8 mouse cellular contexts compared by ENCODE assay signal in genomic region chr2:167189291-167190075, GRCm38 (mm10). TPM values are rescaled to one million over a fixed set of nuclear protein-coding genes. Genes with fewer than 3 reads are reported as not detected.
DNase-seq lines count a peak whose midpoint lies in the region; ATAC-seq lines count a peak whose summit lies in the region.

No protein-coding gene starts in this region.

- H3K4me2 ChIP-seq in hindbrain, embryonic 16.5 days (ENCODE audit: low read length), result peak overlapping the region; percentile 79
- peak overlapping the region; percentile 87 for H3K4me2 ChIP-seq in limb, embryonic 15.5 days
- peak overlapping the region; percentile 77 for H3K4me2 ChIP-seq in neural tube, embryonic 15.5 days

- H3K4me3 ChIP-seq in forebrain, embryonic 10.5 days, result peak overlapping the region; percentile 62
- H3K4me3 ChIP-seq in hindbrain, embryonic 16.5 days (ENCODE audit: low read length), result peak overlapping the region; percentile 65
- H3K4me3 ChIP-seq in limb, embryonic 15.5 days, result peak overlapping the region; percentile 52
- H3K4me3 ChIP-seq in neural tube, embryonic 15.5 days (replicated peaks), result peak overlapping the region; percentile 59

- H3K9ac ChIP-seq in hindbrain, embryonic 16.5 days (ENCODE audit: low read depth, low read length), result peak overlapping the region; percentile 80
- peak overlapping the region; percentile 37 for H3K9ac ChIP-seq in limb, embryonic 15.5 days
- H3K9ac ChIP-seq in neural tube, embryonic 15.5 days (replicated peaks), result peak overlapping the region; percentile 61

- peak overlapping the region; percentile 79 for H3K27ac ChIP-seq in forebrain, embryonic 10.5 days
- peak overlapping the region; percentile 60; the same call in 1 of the 2 replicates for H3K27ac ChIP-seq in hindbrain, embryonic 16.5 days (ENCODE audit: low read depth, low read length)
- no peak overlapping the region for H3K27ac ChIP-seq in limb, embryonic 15.5 days
- peak overlapping the region; percentile 19; the same call in 1 of the 2 replicates for H3K27ac ChIP-seq in neural tube, embryonic 15.5 days (replicated peaks)

- no peaks in the 10 kb centered on the region for H3K9me3 ChIP-seq in forebrain, embryonic 10.5 days
- no peaks in the 10 kb centered on the region for H3K9me3 ChIP-seq in hindbrain, embryonic 16.5 days (ENCODE audit: control insufficient read depth, low read length)
- H3K9me3 ChIP-seq in limb, embryonic 15.5 days, result no peaks in the 10 kb centered on the region
- no peaks in the 10 kb centered on the region for H3K9me3 ChIP-seq in neural tube, embryonic 15.5 days (replicated peaks)

- peaks cover 70% of the 10 kb centered on the region for H3K27me3 ChIP-seq in forebrain, embryonic 10.5 days (ENCODE audit: poor library complexity, severe bottlenecking)
- H3K27me3 ChIP-seq in hindbrain, embryonic 16.5 days (replicated peaks; ENCODE audit: control insufficient read depth, insufficient read depth, low read length), result peaks cover 12% of the 10 kb centered on the region
- peaks cover 65% of the 10 kb centered on the region for H3K27me3 ChIP-seq in limb, embryonic 15.5 days
- peaks cover 33% of the 10 kb centered on the region for H3K27me3 ChIP-seq in neural tube, embryonic 15.5 days (replicated peaks)

- H3K36me3 ChIP-seq in forebrain, embryonic 10.5 days (replicated peaks), result 0 out of 2 replicates have a peak, but pooled peaks cover 4% of the 10 kb centered on the region
- H3K36me3 ChIP-seq in hindbrain, embryonic 16.5 days (ENCODE audit: control insufficient read depth, insufficient read depth, low read length), result no peaks in the 10 kb centered on the region; the same call in 1 of the 2 replicates
- H3K36me3 ChIP-seq in limb, embryonic 15.5 days, result no peaks in the 10 kb centered on the region
- no peaks in the 10 kb centered on the region; the same call in 1 of the 2 replicates for H3K36me3 ChIP-seq in neural tube, embryonic 15.5 days

- 7% methylated on average over 80 of the region's 91 CpGs for WGBS in forebrain, embryonic 10.5 days
- WGBS in hindbrain, embryonic 16.5 days, result under 1% methylated on average over 42 of the region's 91 CpGs
- under 1% methylated on average over 58 of the region's 91 CpGs for WGBS in limb, embryonic 15.5 days
- under 1% methylated on average over 59 of the region's 91 CpGs for WGBS in neural tube, embryonic 15.5 days

- peak; percentile 47 for DNase-seq in layer of hippocampus, adult 11-12 months (ENCODE audit: low spot score)
- DNase-seq in layer of hippocampus, adult 9-11 months, result no peak
- DNase-seq in ZHBTc4 (ENCODE audit: low read depth, low spot score), result peak; percentile 61
- peak; percentile 40 for DNase-seq in forebrain, embryonic 10.5 days (ENCODE audit: extremely low spot score, low spot score)
- no peak for DNase-seq in thymus, postnatal 14 days

- ATAC-seq in hindbrain, embryonic 16.5 days, result peak; percentile 74
- 0 out of 2 replicates have a peak, but pooled peaks have one; percentile 27 for ATAC-seq in limb, embryonic 15.5 days (ENCODE audit: insufficient number of reproducible peaks, low FRiP score, low TSS enrichment, low read depth)
- ATAC-seq in neural tube, embryonic 15.5 days (ENCODE audit: low FRiP score), result peak; percentile 55; the same call in 1 of the 2 replicates

- H3K4me1 ChIP-seq in forebrain, embryonic 10.5 days, result peaks cover 37% of the 10 kb centered on the region
- H3K4me1 ChIP-seq in hindbrain, embryonic 16.5 days (ENCODE audit: control insufficient read depth, insufficient read depth, low read depth, low read length), result peaks cover 24% of the 10 kb centered on the region
- H3K4me1 ChIP-seq in limb, embryonic 15.5 days, result peaks cover 28% of the 10 kb centered on the region
- peaks cover 50% of the 10 kb centered on the region for H3K4me1 ChIP-seq in neural tube, embryonic 15.5 days

RNA-seq across cellular contexts. Expression of gene Kcnb1, which starts 0.5 kb away (rescaled TPM):
- polyA plus RNA-seq in forebrain, embryonic 10.5 days (2016; fragmentation: Nextera tagmentation; extraction: Ambion mirVana), result 0.71 and 0.93 TPM in 2 replicates
- polyA plus RNA-seq in hindbrain, embryonic 16.5 days (2015; fragmentation: Nextera tagmentation; extraction: Ambion mirVana), result 3.2 TPM in 2 replicates
- polyA plus RNA-seq in limb, embryonic 15.5 days (2015; fragmentation: Nextera tagmentation; extraction: Ambion mirVana), result 0.73 and 1.1 TPM in 2 replicates
- 3.8 and 3.9 TPM in 2 replicates for polyA plus RNA-seq in neural tube, embryonic 15.5 days (2015; fragmentation: Nextera tagmentation; extraction: Ambion mirVana)

RNA-seq across cellular contexts. Expression of gene Ptgis, which starts 50.9 kb away (rescaled TPM):
- polyA plus RNA-seq in forebrain, embryonic 10.5 days (2016; fragmentation: Nextera tagmentation; extraction: Ambion mirVana), result 13.5 and 13.7 TPM in 2 replicates
- 4.2 and 5.5 TPM in 2 replicates for polyA plus RNA-seq in hindbrain, embryonic 16.5 days (2015; fragmentation: Nextera tagmentation; extraction: Ambion mirVana)
- 35.7 and 44.6 TPM in 2 replicates for polyA plus RNA-seq in limb, embryonic 15.5 days (2015; fragmentation: Nextera tagmentation; extraction: Ambion mirVana)
- 5.6 and 6.7 TPM in 2 replicates for polyA plus RNA-seq in neural tube, embryonic 15.5 days (2015; fragmentation: Nextera tagmentation; extraction: Ambion mirVana)

Comparison
In these comparisons a context has a peak if more than half of its experiments do, and no peak if none do; other contexts are left out.
1. DNase-seq: peak in layer of hippocampus, adult 11-12 months (single experiment), ZHBTc4 (single experiment) and forebrain, embryonic 10.5 days (single experiment); none in layer of hippocampus, adult 9-11 months (single experiment) and thymus, postnatal 14 days (single experiment).
2. Peak in every context shown above with its lines, with median percentiles within 50 percentile points of each other: H3K4me3 ChIP-seq, ATAC-seq, H3K4me2 ChIP-seq and H3K9ac ChIP-seq.